In the genomic region with DNA sequence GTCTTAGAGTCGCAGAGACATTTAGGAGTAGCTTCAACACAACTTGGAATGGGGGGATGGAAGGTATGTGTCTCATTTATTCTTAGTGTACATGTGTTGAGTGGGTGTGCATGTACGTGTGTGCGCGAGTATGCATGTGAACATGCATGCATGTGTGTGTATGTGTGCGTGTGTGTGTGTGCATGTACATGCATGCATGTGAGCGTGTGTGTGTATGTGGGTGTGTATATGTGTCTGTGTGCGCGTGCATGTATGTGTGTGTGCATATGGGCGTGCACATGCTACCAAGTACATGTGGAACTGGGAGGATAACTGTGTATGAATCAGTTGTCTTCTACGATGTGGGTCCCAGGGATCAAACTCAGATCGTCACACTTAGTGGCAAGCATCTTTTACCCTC, we compare ENCODE assay signal across 10 mouse cellular contexts. TPM values are rescaled to one million over a fixed set of nuclear protein-coding genes. Genes with fewer than 3 reads are reported as not detected.
DNase-seq lines count a peak whose midpoint lies in the region; ATAC-seq and TF ChIP-seq lines count a peak whose summit lies in the region.
"Had no signal": no experiment of that assay in that cellular context is flagged by ENCODE, and none has a peak within 500 bp of the region (broad histone marks: within the 10 kb centered on the region; RNA-seq: fewer than 3 reads in every experiment).

No protein-coding gene starts in this region.

- ATAC-seq in hindbrain, embryonic 14.5 days (ENCODE audit: low FRiP score), result no peak
- ATAC-seq in hindbrain, embryonic 12.5 days (ENCODE audit: low FRiP score), result no peak
- ATAC-seq in stomach, embryonic 15.5 days (ENCODE audit: insufficient read depth, low FRiP score, low read depth), result no peak
- no peak for ATAC-seq in stomach, postnatal 0 days (ENCODE audit: low FRiP score, low TSS enrichment)

- no peaks in the 10 kb centered on the region for H3K9me3 ChIP-seq in heart, embryonic 10.5 days
- H3K9me3 ChIP-seq in hindbrain, embryonic 14.5 days (ENCODE audit: control insufficient read depth, low read length), result no peaks in the 10 kb centered on the region
- no peaks in the 10 kb centered on the region for H3K9me3 ChIP-seq in hindbrain, embryonic 12.5 days (replicated peaks)
- no peaks in the 10 kb centered on the region for H3K9me3 ChIP-seq in stomach, embryonic 15.5 days
- no peaks in the 10 kb centered on the region for H3K9me3 ChIP-seq in stomach, postnatal 0 days (ENCODE audit: control insufficient read depth, low read length)
- H3K9me3 ChIP-seq: intestine, embryonic 15.5 days; lung, embryonic 15.5 days had no signal

- no peak for DNase-seq in heart, embryonic 10.5 days (ENCODE audit: low spot score)
- DNase-seq in heart, adult 2 months, result no peak
- DNase-seq in hindbrain, embryonic 14.5 days (ENCODE audit: low spot score), result no peak
- no peak for DNase-seq in stomach, postnatal 0 days (ENCODE audit: low spot score)
- DNase-seq in thymus, adult 18-20 months, result no peak
- DNase-seq: spleen, adult 18-20 months had no signal

- no peak for TF ChIP-seq EP300 in heart, adult 2 months (IDR thresholded peaks at IDR 0.05; ENCODE audit: insufficient read depth, low read depth, low read length)
- no peak for TF ChIP-seq EP300 in stomach, postnatal 0 days (optimal IDR thresholded peaks at IDR 0.05)

- peak overlapping the region; percentile 33 for H3K4me3 ChIP-seq in heart, embryonic 10.5 days
- H3K4me3 ChIP-seq in heart, adult 2 months, result no peak overlapping the region
- H3K4me3 ChIP-seq in hindbrain, embryonic 14.5 days (replicated peaks; ENCODE audit: low read length), result no peak overlapping the region
- no peak overlapping the region for H3K4me3 ChIP-seq in hindbrain, embryonic 12.5 days
- H3K4me3 ChIP-seq in stomach, embryonic 15.5 days (replicated peaks), result no peak overlapping the region
- no peak overlapping the region for H3K4me3 ChIP-seq in stomach, postnatal 0 days (ENCODE audit: low read depth, low read length)
- H3K4me3 ChIP-seq: intestine, embryonic 15.5 days; lung, embryonic 15.5 days had no signal

- TF ChIP-seq POLR2A in heart, adult 2 months (IDR thresholded peaks at IDR 0.05; ENCODE audit: insufficient read depth, low read depth, low read length), result no peak

- 82% methylated on average over 11 of the region's 11 CpGs for WGBS in heart, embryonic 10.5 days
- WGBS in heart, adult 2 months, result 81% methylated on average over 11 of the region's 11 CpGs
- 92% methylated on average over 11 of the region's 11 CpGs for WGBS in hindbrain, embryonic 14.5 days
- 91% methylated on average over 11 of the region's 11 CpGs for WGBS in hindbrain, embryonic 12.5 days
- WGBS in stomach, embryonic 15.5 days, result 87% methylated on average over 11 of the region's 11 CpGs
- 88% methylated on average over 11 of the region's 11 CpGs for WGBS in stomach, postnatal 0 days

- peaks cover 49% of the 10 kb centered on the region for H3K4me1 ChIP-seq in heart, embryonic 10.5 days
- H3K4me1 ChIP-seq in heart, adult 2 months (ENCODE audit: control insufficient read depth, insufficient read depth, low read length), result peaks cover 5% of the 10 kb centered on the region
- H3K4me1 ChIP-seq in hindbrain, embryonic 14.5 days (replicated peaks; ENCODE audit: control insufficient read depth, insufficient read depth, low read length), result peaks cover 73% of the 10 kb centered on the region
- H3K4me1 ChIP-seq in hindbrain, embryonic 12.5 days, result peaks cover 50% of the 10 kb centered on the region
- H3K4me1 ChIP-seq in stomach, embryonic 15.5 days, result 0 out of 2 replicates have a peak, but pooled peaks cover 4% of the 10 kb centered on the region
- no peaks in the 10 kb centered on the region for H3K4me1 ChIP-seq in stomach, postnatal 0 days (replicated peaks; ENCODE audit: control insufficient read depth, insufficient read depth)
- H3K4me1 ChIP-seq: lung, embryonic 15.5 days had no signal

- no peak for TF ChIP-seq CTCF in heart, adult 2 months (IDR thresholded peaks at IDR 0.05)
- TF ChIP-seq CTCF in stomach, postnatal 0 days (IDR thresholded peaks at IDR 0.05; ENCODE audit: low read depth), result no peak

- no peak overlapping the region for H3K4me2 ChIP-seq in hindbrain, embryonic 14.5 days (replicated peaks)
- no peak overlapping the region for H3K4me2 ChIP-seq in hindbrain, embryonic 12.5 days (replicated peaks)
- H3K4me2 ChIP-seq in stomach, embryonic 15.5 days, result 0 out of 2 replicates have a peak overlapping the region, but pooled peaks have one; percentile 27
- H3K4me2 ChIP-seq in stomach, postnatal 0 days (replicated peaks; ENCODE audit: low read depth), result no peak overlapping the region
- H3K4me2 ChIP-seq: lung, embryonic 15.5 days had no signal

- H3K27me3 ChIP-seq in heart, embryonic 10.5 days (ENCODE audit: insufficient read depth, poor library complexity, severe bottlenecking), result peaks cover 61% of the 10 kb centered on the region
- no peaks in the 10 kb centered on the region for H3K27me3 ChIP-seq in heart, adult 2 months (ENCODE audit: control insufficient read depth, insufficient read depth, low read length)
- no peaks in the 10 kb centered on the region for H3K27me3 ChIP-seq in hindbrain, embryonic 14.5 days (ENCODE audit: control insufficient read depth, insufficient read depth, low read length)
- H3K27me3 ChIP-seq in hindbrain, embryonic 12.5 days, result peaks cover 21% of the 10 kb centered on the region
- 0 out of 2 replicates have a peak, but pooled peaks cover 5% of the 10 kb centered on the region for H3K27me3 ChIP-seq in stomach, embryonic 15.5 days (replicated peaks)
- H3K27me3 ChIP-seq in stomach, postnatal 0 days (ENCODE audit: control insufficient read depth, insufficient read depth, low read length), result no peaks in the 10 kb centered on the region

- H3K9ac ChIP-seq in heart, adult 2 months (ENCODE audit: low read depth, low read length), result no peak overlapping the region
- no peak overlapping the region for H3K9ac ChIP-seq in hindbrain, embryonic 14.5 days
- no peak overlapping the region for H3K9ac ChIP-seq in hindbrain, embryonic 12.5 days
- H3K9ac ChIP-seq in stomach, embryonic 15.5 days, result no peak overlapping the region
- no peak overlapping the region for H3K9ac ChIP-seq in stomach, postnatal 0 days (ENCODE audit: low read length)
- H3K9ac ChIP-seq: intestine, embryonic 15.5 days; lung, embryonic 15.5 days had no signal

- H3K27ac ChIP-seq in heart, embryonic 10.5 days, result no peak overlapping the region
- H3K27ac ChIP-seq in heart, adult 2 months, result no peak overlapping the region
- peak overlapping the region; percentile 98 for H3K27ac ChIP-seq in hindbrain, embryonic 14.5 days
- H3K27ac ChIP-seq in hindbrain, embryonic 12.5 days, result no peak overlapping the region
- no peak overlapping the region for H3K27ac ChIP-seq in stomach, embryonic 15.5 days
- no peak overlapping the region for H3K27ac ChIP-seq in stomach, postnatal 0 days (replicated peaks)
- H3K27ac ChIP-seq: intestine, embryonic 15.5 days; lung, embryonic 15.5 days had no signal

- no peaks in the 10 kb centered on the region for H3K79me2 ChIP-seq in heart, adult 2 months (replicated peaks; ENCODE audit: control insufficient read depth, insufficient read depth, low read length)

- H3K36me3 ChIP-seq in heart, embryonic 10.5 days, result no peaks in the 10 kb centered on the region
- H3K36me3 ChIP-seq in heart, adult 2 months (ENCODE audit: control insufficient read depth, insufficient read depth, low read length), result no peaks in the 10 kb centered on the region
- H3K36me3 ChIP-seq in hindbrain, embryonic 14.5 days (replicated peaks; ENCODE audit: control insufficient read depth, insufficient read depth), result no peaks in the 10 kb centered on the region
- no peaks in the 10 kb centered on the region for H3K36me3 ChIP-seq in hindbrain, embryonic 12.5 days
- no peaks in the 10 kb centered on the region for H3K36me3 ChIP-seq in stomach, embryonic 15.5 days
- H3K36me3 ChIP-seq in stomach, postnatal 0 days (ENCODE audit: control insufficient read depth, insufficient read depth, low read length), result no peaks in the 10 kb centered on the region
- H3K36me3 ChIP-seq: intestine, embryonic 15.5 days; lung, embryonic 15.5 days had no signal

- intact Hi-C loops in heart, adult 2 months (cut with DNase I), result no loop called here

RNA-seq across cellular contexts. Expression of a gene that starts 37.7 kb away (rescaled TPM):
- polyA plus RNA-seq in heart, embryonic 10.5 days (2016; fragmentation: Nextera tagmentation; extraction: Ambion mirVana), result 3.8 and 5.5 TPM in 2 replicates
- total RNA-seq in heart, adult 2 months (2021), result 10 to 100 TPM; 21.8 to 22.3 TPM
- polyA plus RNA-seq in heart, adult 2 months (2012; rRNA removed), result 10.2 and 10.9 TPM in 2 replicates
- 22.4 and 27.7 TPM in 2 replicates for polyA plus RNA-seq in hindbrain, embryonic 14.5 days (2014; fragmentation: Nextera tagmentation; extraction: Ambion mirVana)
- 17.1 and 17.3 TPM in 2 replicates for polyA plus RNA-seq in hindbrain, embryonic 12.5 days (2016; fragmentation: Nextera tagmentation; extraction: Ambion mirVana)
- 4.5 and 4.8 TPM in 2 replicates for polyA plus RNA-seq in stomach, embryonic 15.5 days (2015; fragmentation: Nextera tagmentation; extraction: Ambion mirVana)
- 1.8 and 2.4 TPM in 2 replicates for polyA plus RNA-seq in stomach, postnatal 0 days (2015; fragmentation: Nextera tagmentation; extraction: Ambion mirVana)

RNA-seq across cellular contexts. Expression of a gene that starts 38.7 kb away (rescaled TPM):
- polyA plus RNA-seq in heart, embryonic 10.5 days (2016; fragmentation: Nextera tagmentation; extraction: Ambion mirVana), result 17.3 and 19.8 TPM in 2 replicates
- total RNA-seq in heart, adult 2 months (2021), result 10 to 100 TPM; 25.1 to 29.6 TPM
- 25.6 and 33.6 TPM in 2 replicates for polyA plus RNA-seq in heart, adult 2 months (2012; rRNA removed)
- polyA plus RNA-seq in hindbrain, embryonic 14.5 days (2014; fragmentation: Nextera tagmentation; extraction: Ambion mirVana), result 14.5 and 16.5 TPM in 2 replicates
- 15.1 and 17.6 TPM in 2 replicates for polyA plus RNA-seq in hindbrain, embryonic 12.5 days (2016; fragmentation: Nextera tagmentation; extraction: Ambion mirVana)
- polyA plus RNA-seq in stomach, embryonic 15.5 days (2015; fragmentation: Nextera tagmentation; extraction: Ambion mirVana), result 16.5 and 20.6 TPM in 2 replicates
- polyA plus RNA-seq in stomach, postnatal 0 days (2015; fragmentation: Nextera tagmentation; extraction: Ambion mirVana), result 14.7 and 15.4 TPM in 2 replicates
